Mouse (Mus musculus): ENCODE results near the gene Fut4. TPM values are rescaled to one million over a fixed set of nuclear protein-coding genes. Genes with fewer than 3 reads are reported as not detected.

Gene Fut4
- polyA plus RNA-seq, 1 experiment from 2014 or later, result 7.1 TPM

- 66% methylated on average over 4 of the region's 4 CpGs for WGBS
- Histone ChIP-seq H3K36me3 (ENCODE audit: control insufficient read depth, insufficient read depth, low read length) (no peaks in the 10 kb centered on the region), H3K9me3 (ENCODE audit: control insufficient read depth, low read depth, low read length) (no peaks in the 10 kb centered on the region), H3K9ac (replicated peaks; ENCODE audit: low read depth, low read length) (no peak overlapping the region), H3K4me1 (ENCODE audit: control insufficient read depth, insufficient read depth, low read length) (no peaks in the 10 kb centered on the region), H3K27ac (ENCODE audit: low read length) (no peak overlapping the region), H3K4me2 (replicated peaks; ENCODE audit: low read depth, low read length) (no peak overlapping the region), H3K27me3 (ENCODE audit: control insufficient read depth, insufficient read depth, low read length) (no peaks in the 10 kb centered on the region), H3K4me3 (ENCODE audit: low read depth, low read length) (no peak overlapping the region)
- no peak for ATAC-seq (ENCODE audit: insufficient number of reproducible peaks, insufficient read depth, low FRiP score, low read depth)
These were observed 12.6 kb downstream of the Fut4 start for GRCm38 (mm10) chr9:14739498-14740150.

- no peaks in the 10 kb centered on the region for H3K36me3 ChIP-seq (ENCODE audit: control insufficient read depth, insufficient read depth, low read length)
- H3K4me3 ChIP-seq (ENCODE audit: low read depth, low read length), result no peak overlapping the region
- peak; percentile 75; the same call in 1 of the 2 replicates for ATAC-seq (ENCODE audit: insufficient number of reproducible peaks, insufficient read depth, low FRiP score, low read depth)
- H3K4me1 ChIP-seq (ENCODE audit: control insufficient read depth, insufficient read depth, low read length), result peaks cover 5% of the 10 kb centered on the region; the same call in 1 of the 2 replicates
- H3K9me3 ChIP-seq (ENCODE audit: control insufficient read depth, low read depth, low read length), result no peaks in the 10 kb centered on the region
- no peak overlapping the region for H3K27ac ChIP-seq (ENCODE audit: low read length)
- H3K4me2 ChIP-seq (replicated peaks; ENCODE audit: low read depth, low read length), result no peak overlapping the region
- no peak overlapping the region for H3K9ac ChIP-seq (replicated peaks; ENCODE audit: low read depth, low read length)
- H3K27me3 ChIP-seq (ENCODE audit: control insufficient read depth, insufficient read depth, low read length), result no peaks in the 10 kb centered on the region
- 20% methylated on average over 9 of the region's 9 CpGs for WGBS
These were observed 21.2 kb downstream of the Fut4 start for GRCm38 (mm10) chr9:14730941-14731541.

GRCm38 (mm10) chr9:14728365-14728764 lies 23.8 kb downstream of the Fut4 start:
- Histone ChIP-seq H3K4me2 (replicated peaks; ENCODE audit: low read depth, low read length) (no peak overlapping the region), H3K4me3 (ENCODE audit: low read depth, low read length) (no peak overlapping the region), H3K36me3 (ENCODE audit: control insufficient read depth, insufficient read depth, low read length) (no peaks in the 10 kb centered on the region), H3K9me3 (ENCODE audit: control insufficient read depth, low read depth, low read length) (no peaks in the 10 kb centered on the region), H3K9ac (replicated peaks; ENCODE audit: low read depth, low read length) (no peak overlapping the region), H3K4me1 (ENCODE audit: control insufficient read depth, insufficient read depth, low read length) (peaks cover 5% of the 10 kb centered on the region; the same call in 1 of the 2 replicates), H3K27ac (ENCODE audit: low read length) (no peak overlapping the region), H3K27me3 (ENCODE audit: control insufficient read depth, insufficient read depth, low read length) (no peaks in the 10 kb centered on the region)
- WGBS, result 69% methylated on average over 4 of the region's 4 CpGs
- no peak for ATAC-seq (ENCODE audit: insufficient number of reproducible peaks, insufficient read depth, low FRiP score, low read depth)

GRCm38 (mm10) chr9:14726629-14727028 lies 25.6 kb downstream of the Fut4 start:
- no peaks in the 10 kb centered on the region for H3K36me3 ChIP-seq (ENCODE audit: control insufficient read depth, insufficient read depth, low read length)
- H3K4me1 ChIP-seq (ENCODE audit: control insufficient read depth, insufficient read depth, low read length), result peaks cover 5% of the 10 kb centered on the region; the same call in 1 of the 2 replicates
- no peak overlapping the region for H3K27ac ChIP-seq (ENCODE audit: low read length)
- H3K9me3 ChIP-seq (ENCODE audit: control insufficient read depth, low read depth, low read length), result no peaks in the 10 kb centered on the region
- no peak for ATAC-seq (ENCODE audit: insufficient number of reproducible peaks, insufficient read depth, low FRiP score, low read depth)
- H3K27me3 ChIP-seq (ENCODE audit: control insufficient read depth, insufficient read depth, low read length), result no peaks in the 10 kb centered on the region
- H3K4me2 ChIP-seq (replicated peaks; ENCODE audit: low read depth, low read length), result no peak overlapping the region
- no peak overlapping the region for H3K4me3 ChIP-seq (ENCODE audit: low read depth, low read length)
- WGBS, result 90% methylated on average over 4 of the region's 4 CpGs
- H3K9ac ChIP-seq (replicated peaks; ENCODE audit: low read depth, low read length), result no peak overlapping the region

- Histone ChIP-seq H3K9me3 (ENCODE audit: control insufficient read depth, low read depth, low read length) (no peaks in the 10 kb centered on the region), H3K9ac (replicated peaks; ENCODE audit: low read depth, low read length) (no peak overlapping the region), H3K36me3 (ENCODE audit: control insufficient read depth, insufficient read depth, low read length) (no peaks in the 10 kb centered on the region), H3K4me2 (replicated peaks; ENCODE audit: low read depth, low read length) (no peak overlapping the region), H3K27ac (ENCODE audit: low read length) (no peak overlapping the region), H3K4me3 (ENCODE audit: low read depth, low read length) (no peak overlapping the region), H3K4me1 (ENCODE audit: control insufficient read depth, insufficient read depth, low read length) (peaks cover 3% of the 10 kb centered on the region; the same call in 1 of the 2 replicates), H3K27me3 (ENCODE audit: control insufficient read depth, insufficient read depth, low read length) (no peaks in the 10 kb centered on the region)
- ATAC-seq (ENCODE audit: insufficient number of reproducible peaks, insufficient read depth, low FRiP score, low read depth), result no peak
- WGBS, result 89% methylated on average over 6 of the region's 6 CpGs
These were observed 26.2 kb downstream of the Fut4 start for GRCm38 (mm10) chr9:14726005-14726404.

GRCm38 (mm10) chr9:14724755-14725420 lies 27.3 kb downstream of the Fut4 start:
- no peaks in the 10 kb centered on the region for H3K9me3 ChIP-seq (ENCODE audit: control insufficient read depth, low read depth, low read length)
- no peak overlapping the region for H3K9ac ChIP-seq (replicated peaks; ENCODE audit: low read depth, low read length)
- no peak overlapping the region for H3K4me3 ChIP-seq (ENCODE audit: low read depth, low read length)
- no peak overlapping the region for H3K27ac ChIP-seq (ENCODE audit: low read length)
- 70% methylated on average over 5 of the region's 5 CpGs for WGBS
- H3K36me3 ChIP-seq (ENCODE audit: control insufficient read depth, insufficient read depth, low read length), result no peaks in the 10 kb centered on the region
- no peaks in the 10 kb centered on the region for H3K27me3 ChIP-seq (ENCODE audit: control insufficient read depth, insufficient read depth, low read length)
- no peak overlapping the region for H3K4me2 ChIP-seq (replicated peaks; ENCODE audit: low read depth, low read length)
- no peaks in the 10 kb centered on the region for H3K4me1 ChIP-seq (ENCODE audit: control insufficient read depth, insufficient read depth, low read length)
- ATAC-seq (ENCODE audit: insufficient number of reproducible peaks, insufficient read depth, low FRiP score, low read depth), result no peak

GRCm38 (mm10) chr9:14721610-14722009 lies 30.6 kb downstream of the Fut4 start:
- Histone ChIP-seq H3K9me3 (ENCODE audit: control insufficient read depth, low read depth, low read length) (no peaks in the 10 kb centered on the region), H3K27me3 (ENCODE audit: control insufficient read depth, insufficient read depth, low read length) (no peaks in the 10 kb centered on the region), H3K27ac (ENCODE audit: low read length) (no peak overlapping the region), H3K4me1 (ENCODE audit: control insufficient read depth, insufficient read depth, low read length) (no peaks in the 10 kb centered on the region; the same call in 1 of the 2 replicates), H3K36me3 (ENCODE audit: control insufficient read depth, insufficient read depth, low read length) (no peaks in the 10 kb centered on the region), H3K9ac (replicated peaks; ENCODE audit: low read depth, low read length) (no peak overlapping the region), H3K4me2 (replicated peaks; ENCODE audit: low read depth, low read length) (no peak overlapping the region), H3K4me3 (ENCODE audit: low read depth, low read length) (no peak overlapping the region)
- 79% methylated on average over 5 of the region's 5 CpGs for WGBS
- no peak for ATAC-seq (ENCODE audit: insufficient number of reproducible peaks, insufficient read depth, low FRiP score, low read depth)

- Histone ChIP-seq H3K36me3 (ENCODE audit: control insufficient read depth, insufficient read depth, low read length) (no peaks in the 10 kb centered on the region), H3K9ac (replicated peaks; ENCODE audit: low read depth, low read length) (no peak overlapping the region), H3K27ac (ENCODE audit: low read length) (no peak overlapping the region), H3K27me3 (ENCODE audit: control insufficient read depth, insufficient read depth, low read length) (no peaks in the 10 kb centered on the region), H3K4me2 (replicated peaks; ENCODE audit: low read depth, low read length) (no peak overlapping the region), H3K4me1 (ENCODE audit: control insufficient read depth, insufficient read depth, low read length) (no peaks in the 10 kb centered on the region; the same call in 1 of the 2 replicates), H3K9me3 (ENCODE audit: control insufficient read depth, low read depth, low read length) (no peaks in the 10 kb centered on the region), H3K4me3 (ENCODE audit: low read depth, low read length) (no peak overlapping the region)
- 71% methylated on average over 2 of the region's 2 CpGs for WGBS
- no peak for ATAC-seq (ENCODE audit: insufficient number of reproducible peaks, insufficient read depth, low FRiP score, low read depth)
These were observed 31.8 kb downstream of the Fut4 start for GRCm38 (mm10) chr9:14720384-14720783.
